Mouse (Mus musculus) MEL (cell line): ENCODE results near the gene Tcf12. TPM values are rescaled to one million over a fixed set of nuclear protein-coding genes. Genes with fewer than 3 reads are reported as not detected.

Source experiments
- DNase-seq: peaks from one replicate; pipeline ENCODE4 v3.0.0; 2011; ENCODE audit warnings: low read depth, low spot score
- H3K27ac ChIP-seq: 2 replicates; pipeline ENCODE4 v1.5.1; 2012; ENCODE audit warnings: low read depth, mild to moderate bottlenecking, control low read depth, low read length, moderate library complexity; ENCODE audit not compliant: control insufficient read depth
- H3K27me3 ChIP-seq, 2 experiments: fragments of 150-350 bp in 1 of 2; sonication (generic) in 1 of 2; 2 replicates each; pipeline ENCODE4 v1.6.1; 2012; ENCODE audit warnings: low read length in 2 of 2, mild to moderate bottlenecking in 2 of 2, improper control_type of control experiment in 1 of 2, moderate library complexity in 1 of 2; ENCODE audit not compliant: insufficient read depth in 2 of 2, control insufficient read depth in 1 of 2
- H3K36me3 ChIP-seq, 2 experiments: 2 replicates each; pipeline ENCODE4 v1.6.1; 2012 to 2014; ENCODE audit warnings: low read length in 2 of 2, improper control_type of control experiment in 1 of 2, inconsistent platforms in 1 of 2, mild to moderate bottlenecking in 1 of 2; ENCODE audit not compliant: insufficient read depth in 2 of 2, control insufficient read depth in 1 of 2
- H3K4me1 ChIP-seq, 2 experiments: fragments of 150-350 bp in 1 of 2; sonication (generic) in 1 of 2; 2 replicates each; pipeline ENCODE4 v1.6.1; 2012; ENCODE audit warnings: low read length in 2 of 2, improper control_type of control experiment in 1 of 2, mild to moderate bottlenecking in 1 of 2; ENCODE audit not compliant: insufficient read depth in 2 of 2, control insufficient read depth in 1 of 2
- H3K4me3 ChIP-seq, 2 experiments: fragments of 150-350 bp in 1 of 2; sonication (generic) in 1 of 2; 2 replicates each; pipeline ENCODE4 v1.5.1; 2012; ENCODE audit warnings: low read depth in 2 of 2, low read length in 2 of 2, mild to moderate bottlenecking in 2 of 2, moderate library complexity in 2 of 2, control low read depth in 1 of 2, improper control_type of control experiment in 1 of 2; ENCODE audit not compliant: control insufficient read depth in 1 of 2, insufficient read depth in 1 of 2
- H3K79me2 ChIP-seq: 2 replicates; pipeline ENCODE4 v1.6.1; 2012; ENCODE audit warnings: mild to moderate bottlenecking, low read length, moderate library complexity; ENCODE audit not compliant: control insufficient read depth, poor library complexity, insufficient read depth
- H3K9ac ChIP-seq: 2 replicates; pipeline ENCODE4 v1.6.1; 2012; ENCODE audit warnings: low read depth, mild to moderate bottlenecking, control low read depth, low read length, moderate library complexity; ENCODE audit not compliant: control insufficient read depth, poor library complexity, severe bottlenecking
- H3K9me3 ChIP-seq: fragments of 150-350 bp; sonication (generic); replicated peaks from 2 replicates; pipeline ENCODE4 v1.6.1; 2012; ENCODE audit warnings: mild to moderate bottlenecking, low read length, improper control_type of control experiment, moderate library complexity; ENCODE audit not compliant: insufficient read depth
- CHD2 ChIP-seq: IDR thresholded peaks from 2 replicates; pipeline ENCODE4 v1.6.1; 2011; ENCODE audit warnings: low read length, improper control_type of control experiment
- E2F4 ChIP-seq: IDR thresholded peaks from 2 replicates; pipeline ENCODE4 v1.6.1; 2011; ENCODE audit warnings: low read depth, low read length, improper control_type of control experiment, borderline replicate concordance
- EP300 ChIP-seq, 2 experiments: IDR thresholded peaks; 2 replicates each; pipeline ENCODE4 v1.6.1; 2011; ENCODE audit warnings: improper control_type of control experiment in 2 of 2, low read length in 2 of 2, low read depth in 1 of 2, mild to moderate bottlenecking in 1 of 2
- ETS1 ChIP-seq: IDR thresholded peaks from 2 replicates; pipeline ENCODE4 v1.6.1; 2012; ENCODE audit warnings: low read depth, mild to moderate bottlenecking, inconsistent platforms, low read length, improper control_type of control experiment, moderate library complexity
- MAFK ChIP-seq: IDR thresholded peaks from 2 replicates; pipeline ENCODE4 v1.6.1; 2011; ENCODE audit warnings: low read depth, mild to moderate bottlenecking, low read length, improper control_type of control experiment, borderline replicate concordance
- MYC ChIP-seq: IDR thresholded peaks from 2 replicates; pipeline ENCODE4 v1.6.1; 2011; ENCODE audit warnings: low read depth, mild to moderate bottlenecking, low read length, improper control_type of control experiment, moderate library complexity
- POLR2A ChIP-seq, 2 experiments: IDR thresholded peaks; 2 replicates each; pipeline ENCODE4 v1.6.1; 2011 to 2012; ENCODE audit warnings: low read length in 2 of 2, mild to moderate bottlenecking in 2 of 2, control low read depth in 1 of 2, improper control_type of control experiment in 1 of 2, low read depth in 1 of 2, moderate library complexity in 1 of 2; ENCODE audit not compliant: control insufficient read depth in 1 of 2, insufficient read depth in 1 of 2, poor library complexity in 1 of 2
- POLR2AphosphoS5 ChIP-seq: IDR thresholded peaks from 2 replicates; pipeline ENCODE4 v1.6.1; 2012; ENCODE audit warnings: low read depth, borderline replicate concordance, mild to moderate bottlenecking, inconsistent platforms, low read length, moderate library complexity, mixed read lengths
- RAD21 ChIP-seq: IDR thresholded peaks from 2 replicates; pipeline ENCODE4 v1.6.1; 2011; ENCODE audit warnings: mild to moderate bottlenecking, low read depth, low read length, improper control_type of control experiment
- SMC3 ChIP-seq: IDR thresholded peaks from 2 replicates; pipeline ENCODE4 v1.6.1; 2011; ENCODE audit warnings: low read depth, low read length, improper control_type of control experiment
- TBP ChIP-seq: IDR thresholded peaks from 2 replicates; pipeline ENCODE4 v1.8.0; 2011; ENCODE audit warnings: low read depth, low read length, improper control_type of control experiment
- USF1 ChIP-seq: IDR thresholded peaks from 2 replicates; pipeline ENCODE4 v1.6.1; 2014; ENCODE audit warnings: low read depth, mild to moderate bottlenecking, inconsistent platforms, low read length, improper control_type of control experiment, moderate library complexity
- USF2 ChIP-seq, 2 experiments: IDR thresholded peaks; 2 replicates each; pipeline ENCODE4 v1.6.1; 2011 to 2012; ENCODE audit warnings: improper control_type of control experiment in 2 of 2, low read length in 2 of 2, borderline replicate concordance in 1 of 2, inconsistent platforms in 1 of 2, low read depth in 1 of 2, mild to moderate bottlenecking in 1 of 2; ENCODE audit not compliant: insufficient read depth in 1 of 2
- polyA plus RNA-seq, 2 experiments: library from polyadenylated mRNA; stranded (reverse) in 1 of 2; unstranded in 1 of 2; fragments of >175 nt in 1 of 2; fragments of >200 nt in 1 of 2; gene quantifications; 2 replicates each; pipeline versions ENCODE4 v1.2.1 to v1.2.4; 2012; ENCODE audit warnings: low replicate concordance in 2 of 2, low read depth in 1 of 2; ENCODE audit not compliant: insufficient read length in 2 of 2, insufficient read depth in 1 of 2, missing spikeins in 1 of 2
- total RNA-seq: library from RNA; depleted of rRNA; stranded (reverse); fragments of 300-350 nt; gene quantifications from 2 replicates; pipeline ENCODE4 v1.2.3, GENCODE M21; 2012

Gene Tcf12
- total and polyA plus RNA-seq, 3 experiments, result 29.3 to 70.5 (median 39.6) TPM

GRCm38 (mm10) chr9:71895291-71895690, 216.4 kb downstream of the Tcf12 start:
- Histone ChIP-seq H3K4me3 (no peak overlapping the region), H3K4me1 (peaks cover 0 to 4% of the 10 kb centered on the region in 2 experiments; a peak in 1 of 4 replicates), H3K79me2 (no peaks in the 10 kb centered on the region), H3K9me3 (no peaks in the 10 kb centered on the region), H3K27ac (no peak overlapping the region), H3K36me3 (peaks cover 0 to 8% of the 10 kb centered on the region in 2 experiments; a peak in 2 of 4 replicates)
- TF ChIP-seq SMC3 (no peak), USF2 (IDR thresholded peaks at IDR 0.05; ENCODE audit: borderline replicate concordance in 1 of 2, insufficient read depth in 1 of 2, low read depth in 1 of 2, low read length in 2 of 2) (no peak)
- TF ChIP-seq, all 39 proteins: peak for 0
- Histone ChIP-seq H3K9ac (no peak overlapping the region), H3K27me3 (no peaks in the 10 kb centered on the region)
- DNase-seq, result no peak

DNA sequence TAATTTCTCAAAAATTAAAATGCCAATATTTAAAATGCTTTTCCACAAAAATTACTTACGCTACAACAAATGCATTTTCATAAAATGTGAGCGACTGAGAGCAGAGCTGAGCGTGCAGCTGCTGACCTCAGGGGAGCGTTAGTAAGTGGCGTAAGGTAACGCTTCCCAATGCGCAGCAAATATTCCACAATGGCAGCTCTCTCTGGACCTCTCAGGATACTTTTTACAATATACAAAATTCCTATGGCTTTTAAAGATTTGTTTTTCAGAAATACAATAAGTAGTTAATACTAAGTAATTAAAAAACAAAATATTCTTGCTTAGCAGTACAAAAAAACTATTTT, 216.8 kb downstream of the Tcf12 start:
- H3K9ac ChIP-seq, result no peak overlapping the region
- H3K4me3 ChIP-seq, result no peak overlapping the region
- H3K9me3 ChIP-seq, result no peaks in the 10 kb centered on the region
- no peak for DNase-seq
- H3K79me2 ChIP-seq, result no peaks in the 10 kb centered on the region
- peaks cover 0 to 4% of the 10 kb centered on the region in 2 experiments; a peak in 1 of 4 replicates for H3K4me1 ChIP-seq
- no peak for TF ChIP-seq RAD21
- no peak for TF ChIP-seq USF2 (IDR thresholded peaks at IDR 0.05; ENCODE audit: borderline replicate concordance in 1 of 2, insufficient read depth in 1 of 2, low read depth in 1 of 2, low read length in 2 of 2)
- no peak for TF ChIP-seq ETS1
- TF ChIP-seq EP300 (IDR thresholded peaks at IDR 0.05; ENCODE audit: low read depth in 1 of 2, low read length in 2 of 2), result no peak
- no peak for TF ChIP-seq CHD2
- TF ChIP-seq MYC, result no peak
- no peak for TF ChIP-seq USF1
- H3K27ac ChIP-seq, result no peak overlapping the region
- H3K27me3 ChIP-seq, result no peaks in the 10 kb centered on the region
- peaks cover 0 to 8% of the 10 kb centered on the region in 2 experiments; a peak in 2 of 4 replicates for H3K36me3 ChIP-seq

GRCm38 (mm10) chr9:71894246-71894942, 217.3 kb downstream of the Tcf12 start:
- H3K27ac ChIP-seq, result no peak overlapping the region
- H3K9ac ChIP-seq, result no peak overlapping the region
- no peaks in the 10 kb centered on the region for H3K27me3 ChIP-seq
- H3K79me2 ChIP-seq, result no peaks in the 10 kb centered on the region
- H3K9me3 ChIP-seq, result no peaks in the 10 kb centered on the region
- DNase-seq, result no peak
- TF ChIP-seq E2F4, result no peak
- TF ChIP-seq RAD21, result no peak
- TF ChIP-seq POLR2AphosphoS5, result no peak
- TF ChIP-seq POLR2A (IDR thresholded peaks at IDR 0.05; ENCODE audit: control insufficient read depth in 1 of 2, insufficient read depth in 1 of 2, low read depth in 1 of 2, low read length in 2 of 2, poor library complexity in 1 of 2), result no peak
- TF ChIP-seq TBP, result no peak
- no peak for TF ChIP-seq MAFK
- TF ChIP-seq, all 39 proteins: peak for 0
- Histone ChIP-seq H3K36me3 (peaks cover 0 to 8% of the 10 kb centered on the region in 2 experiments; a peak in 2 of 4 replicates), H3K4me3 (no peak overlapping the region), H3K4me1 (peaks cover 0 to 4% of the 10 kb centered on the region in 2 experiments; a peak in 1 of 4 replicates)
